Mouse (Mus musculus): ENCODE results near the gene Crhbp.

Crhbp gene

GRCm38 (mm10) chr13:95418575-95419203 lies 26.0 kb downstream of the Crhbp start:
- no peak for DNase-seq (ENCODE audit: low spot score)

GRCm38 (mm10) chr13:95412257-95412656 lies 32.5 kb downstream of the Crhbp start:
- DNase-seq (ENCODE audit: low spot score), result no peak

DNA sequence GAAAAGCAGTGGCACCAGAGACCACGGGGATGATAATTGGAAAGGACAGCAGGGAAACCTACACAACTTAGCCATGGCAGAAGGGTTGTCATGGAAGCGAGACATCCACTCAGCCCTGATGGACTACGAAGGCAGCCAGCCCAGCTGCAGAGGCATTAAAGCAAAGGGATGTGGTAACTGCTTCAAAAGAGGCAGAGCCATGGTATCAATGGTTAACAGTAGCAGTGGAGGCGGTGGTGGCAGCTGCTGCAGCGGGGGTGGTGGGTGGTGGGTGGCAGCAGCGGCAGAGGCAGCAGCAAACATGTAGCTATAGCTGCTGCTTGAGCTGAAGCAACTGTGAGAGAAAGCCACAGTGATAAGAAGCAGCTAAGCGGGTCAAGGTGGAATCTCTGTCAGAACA lies 51.5 kb downstream of the Crhbp start:
- no peak for DNase-seq (ENCODE audit: low spot score)

DNA sequence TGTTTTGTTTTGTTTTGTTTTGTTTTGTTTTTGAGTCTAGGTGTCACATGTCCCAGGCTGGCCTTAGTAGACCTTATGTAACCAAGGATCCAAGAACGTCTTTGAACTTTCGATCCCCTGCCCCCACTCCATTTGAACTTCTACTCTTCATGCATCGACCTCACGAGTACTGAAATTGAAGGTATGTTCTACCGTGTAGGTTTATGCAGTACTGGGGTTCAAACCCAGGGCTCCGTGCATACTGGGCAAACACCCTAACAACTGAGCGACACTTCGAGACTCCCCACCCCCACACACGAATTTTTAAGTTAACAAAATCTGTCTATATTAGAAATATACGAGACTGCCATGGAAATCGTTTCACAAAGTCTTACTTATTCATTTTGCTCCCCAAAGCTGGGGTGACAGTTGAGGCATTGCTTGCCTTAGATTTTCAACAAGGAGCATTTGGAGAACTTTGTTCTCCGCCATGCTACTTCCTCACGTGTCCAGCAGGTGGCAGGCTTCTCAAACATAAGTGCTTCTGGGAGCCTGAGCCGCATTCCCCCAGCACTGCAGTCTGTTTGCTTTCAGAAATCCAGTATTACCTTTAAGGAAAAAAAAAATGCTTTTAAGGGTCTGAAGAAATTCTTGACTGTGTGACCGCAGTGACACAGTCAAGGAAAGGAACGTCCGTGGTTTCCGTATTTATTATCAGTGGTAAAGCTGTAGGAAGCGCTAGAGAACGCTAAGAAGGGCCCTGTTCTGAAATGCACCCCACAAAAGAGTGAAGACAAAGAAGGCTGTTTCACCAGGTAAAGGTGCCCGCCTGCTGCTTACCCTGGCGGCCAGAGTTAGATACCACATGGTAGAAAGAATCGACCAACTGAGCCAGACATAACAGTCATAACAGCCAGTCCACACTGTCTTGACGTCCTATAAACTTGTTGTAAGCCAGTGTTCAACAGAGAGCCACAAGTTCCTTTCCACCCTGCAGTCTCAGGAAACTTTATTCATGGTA lies 54.6 kb downstream of the Crhbp start:
- DNase-seq (ENCODE audit: low spot score), result peak; percentile 29

DNA sequence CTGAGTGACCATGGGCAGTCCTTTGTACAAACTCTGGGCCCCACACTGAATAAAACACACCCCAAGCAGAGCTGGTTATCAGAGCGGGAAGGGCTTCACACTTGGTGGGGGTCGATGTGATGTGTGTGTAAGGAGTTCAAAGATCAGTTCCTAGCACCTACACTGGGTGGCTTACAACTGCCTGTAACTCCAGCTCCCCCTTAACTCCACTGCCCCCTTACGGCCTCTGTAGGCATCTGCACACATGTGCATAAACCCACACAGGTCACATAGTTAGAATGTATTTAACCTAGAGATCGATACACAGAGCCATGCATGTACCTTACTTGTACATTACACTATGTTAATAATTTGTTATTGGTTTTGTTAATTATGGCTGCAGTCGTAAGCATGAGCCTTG lies 56.5 kb downstream of the Crhbp start:
- DNase-seq (ENCODE audit: low spot score), result no peak

DNA sequence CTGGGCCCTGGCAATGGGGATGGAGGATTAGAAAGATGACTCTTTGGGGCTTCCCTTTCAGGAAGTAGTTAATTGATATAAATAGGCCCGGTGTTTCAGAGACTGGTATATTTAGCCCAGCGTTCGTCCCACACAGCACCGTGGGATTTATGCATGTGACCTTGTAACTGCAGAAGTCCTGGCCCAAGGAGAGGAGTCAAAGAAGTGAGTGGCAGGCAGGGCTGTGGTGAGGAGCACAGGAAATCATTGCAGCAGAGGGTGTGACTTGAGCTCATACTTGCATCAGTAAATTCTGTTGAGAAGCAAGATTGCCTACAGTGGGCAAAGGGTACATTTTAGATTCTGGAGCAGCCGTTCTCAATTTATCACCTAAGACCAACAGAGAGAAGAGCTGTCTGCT lies 62.3 kb downstream of the Crhbp start:
- DNase-seq (ENCODE audit: low spot score), result no peak
